Comparison of ENCODE assay signal across 7 mouse cellular contexts in the genomic region with DNA sequence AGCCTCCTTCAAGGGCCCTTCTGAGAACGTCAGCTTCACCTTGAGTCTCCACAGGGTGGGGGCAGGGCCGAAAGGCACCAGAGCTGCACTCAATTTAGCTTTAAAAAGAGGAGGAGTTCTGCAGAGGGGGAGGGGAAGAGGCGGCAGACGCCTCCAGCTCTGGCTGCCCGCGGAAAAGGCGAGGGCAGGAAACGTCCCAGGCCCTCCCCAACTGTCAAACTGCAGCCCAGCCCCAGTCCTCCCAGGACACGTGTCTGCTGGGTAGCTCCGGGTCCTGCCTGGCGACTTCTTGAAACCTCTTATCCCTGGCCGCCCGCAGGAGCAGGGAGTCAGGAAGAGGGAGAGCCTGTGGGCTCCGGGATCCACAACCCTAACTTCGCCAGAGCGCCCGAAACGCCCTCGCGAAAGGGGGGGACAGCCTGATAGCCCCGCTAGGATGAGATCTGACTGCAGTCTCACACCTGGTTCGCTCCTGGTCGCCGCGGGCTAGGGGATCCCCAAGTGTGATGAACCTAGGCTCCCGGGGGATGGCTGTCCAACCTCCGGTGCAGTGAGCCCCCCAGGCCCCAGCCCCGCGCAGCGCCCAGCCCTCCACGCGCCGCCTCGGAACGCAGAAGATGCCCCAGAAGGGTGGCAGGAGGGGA. TPM values are rescaled to one million over a fixed set of nuclear protein-coding genes. Genes with fewer than 3 reads are reported as not detected.
DNase-seq lines count a peak whose midpoint lies in the region; ATAC-seq and TF ChIP-seq lines count a peak whose summit lies in the region.

No protein-coding gene starts in this region.

- DNase-seq in heart, adult 8-10 months (ENCODE audit: low spot score): peak; percentile 67
- DNase-seq in kidney, adult 18-20 months: peak; percentile 59
- peak; percentile 80 for DNase-seq in limb, embryonic 11.5 days (ENCODE audit: low spot score)
- no peak for DNase-seq in spleen, adult 2 months (ENCODE audit: low read depth in 1 of 2, low spot score in 2 of 2)

- peak; percentile 42; the same call in 1 of the 2 replicates for TF ChIP-seq POLR2A in bone marrow, adult 2 months (IDR thresholded peaks at IDR 0.05; ENCODE audit: borderline replicate concordance, control insufficient read depth, low read depth, low read length)
- TF ChIP-seq POLR2A in spleen, adult 2 months (IDR thresholded peaks at IDR 0.05; ENCODE audit: low read depth, low read length): no peak

- H3K36me3 ChIP-seq in embryonic facial prominence, embryonic 13.5 days: no peaks in the 10 kb centered on the region
- no peaks in the 10 kb centered on the region for H3K36me3 ChIP-seq in limb, embryonic 11.5 days (ENCODE audit: control insufficient read depth, insufficient read depth, low read length)
- H3K36me3 ChIP-seq in midbrain, embryonic 12.5 days: no peaks in the 10 kb centered on the region
- H3K36me3 ChIP-seq in spleen, adult 2 months (ENCODE audit: control insufficient read depth, insufficient read depth, low read length): no peaks in the 10 kb centered on the region

- ATAC-seq in embryonic facial prominence, embryonic 13.5 days (ENCODE audit: insufficient number of reproducible peaks, insufficient read depth, low FRiP score, low TSS enrichment, low read depth): peak; percentile 60; the same call in 1 of the 2 replicates
- peak; percentile 73 for ATAC-seq in limb, embryonic 11.5 days (ENCODE audit: insufficient number of reproducible peaks, low FRiP score, low TSS enrichment, low read depth)
- peak; percentile 48 for ATAC-seq in midbrain, embryonic 12.5 days (ENCODE audit: low FRiP score, low read depth)

- peak overlapping the region; percentile 85 for H3K9ac ChIP-seq in embryonic facial prominence, embryonic 13.5 days
- peak overlapping the region; percentile 82 for H3K9ac ChIP-seq in limb, embryonic 11.5 days (ENCODE audit: low read length)
- peak overlapping the region; percentile 78 for H3K9ac ChIP-seq in midbrain, embryonic 12.5 days (replicated peaks)

- H3K9me3 ChIP-seq in embryonic facial prominence, embryonic 13.5 days: no peaks in the 10 kb centered on the region
- no peaks in the 10 kb centered on the region for H3K9me3 ChIP-seq in limb, embryonic 11.5 days (ENCODE audit: control insufficient read depth, low read length)
- H3K9me3 ChIP-seq in midbrain, embryonic 12.5 days: peaks cover 6% of the 10 kb centered on the region; the same call in 1 of the 2 replicates

- H3K4me3 ChIP-seq in bone marrow, adult 2 months (replicated peaks; ENCODE audit: control insufficient read depth, low read depth, low read length): peak overlapping the region; percentile 48
- H3K4me3 ChIP-seq in embryonic facial prominence, embryonic 13.5 days: peak overlapping the region; percentile 72
- H3K4me3 ChIP-seq in limb, embryonic 11.5 days (ENCODE audit: low read depth, low read length): peak overlapping the region; percentile 65
- peak overlapping the region; percentile 75 for H3K4me3 ChIP-seq in midbrain, embryonic 12.5 days
- H3K4me3 ChIP-seq in spleen, adult 2 months (ENCODE audit: extremely low read depth, insufficient read depth, insufficient read length): peak overlapping the region; percentile 55

- WGBS in bone marrow, adult 2 months: under 1% methylated on average over 34 of the region's 35 CpGs
- under 1% methylated on average over 35 of the region's 35 CpGs for WGBS in embryonic facial prominence, embryonic 13.5 days
- WGBS in limb, embryonic 11.5 days: under 1% methylated on average over 35 of the region's 35 CpGs
- WGBS in midbrain, embryonic 12.5 days: under 1% methylated on average over 34 of the region's 35 CpGs
- 1% methylated on average over 35 of the region's 35 CpGs for WGBS in spleen, adult 2 months

- peak overlapping the region; percentile 98 for H3K4me2 ChIP-seq in embryonic facial prominence, embryonic 13.5 days
- peak overlapping the region; percentile 100 for H3K4me2 ChIP-seq in limb, embryonic 11.5 days (ENCODE audit: low read depth, severe bottlenecking)
- H3K4me2 ChIP-seq in midbrain, embryonic 12.5 days (replicated peaks): peak overlapping the region; percentile 100

- no peaks in the 10 kb centered on the region; the same call in 1 of the 2 replicates for H3K27me3 ChIP-seq in embryonic facial prominence, embryonic 13.5 days
- no peaks in the 10 kb centered on the region for H3K27me3 ChIP-seq in limb, embryonic 11.5 days (ENCODE audit: control insufficient read depth, insufficient read depth, low read length)
- peaks cover 11% of the 10 kb centered on the region; the same call in 1 of the 2 replicates for H3K27me3 ChIP-seq in midbrain, embryonic 12.5 days
- H3K27me3 ChIP-seq in spleen, adult 2 months (ENCODE audit: control insufficient read depth, insufficient read depth, low read length): 0 out of 2 replicates have a peak, but pooled peaks cover 4% of the 10 kb centered on the region

- no peak for TF ChIP-seq CTCF in bone marrow, adult 2 months (IDR thresholded peaks at IDR 0.05; ENCODE audit: control insufficient read depth, insufficient read depth, low read length)
- TF ChIP-seq CTCF in spleen, adult 2 months (IDR thresholded peaks at IDR 0.05; ENCODE audit: extremely low read depth, insufficient read depth, insufficient read length, insufficient replicate concordance): no peak

- H3K27ac ChIP-seq in bone marrow, adult 2 months (ENCODE audit: control insufficient read depth, insufficient read depth, low read depth, low read length, poor library complexity): no peak overlapping the region
- no peak overlapping the region for H3K27ac ChIP-seq in embryonic facial prominence, embryonic 13.5 days
- H3K27ac ChIP-seq in limb, embryonic 11.5 days (replicated peaks; ENCODE audit: low read depth, low read length): no peak overlapping the region
- H3K27ac ChIP-seq in midbrain, embryonic 12.5 days (replicated peaks): no peak overlapping the region
- no peak overlapping the region for H3K27ac ChIP-seq in spleen, adult 2 months (ENCODE audit: insufficient read depth, low read length)

- no peaks in the 10 kb centered on the region for H3K4me1 ChIP-seq in bone marrow, adult 2 months (ENCODE audit: control insufficient read depth, insufficient read depth, low read length)
- H3K4me1 ChIP-seq in embryonic facial prominence, embryonic 13.5 days: peaks cover 12% of the 10 kb centered on the region
- H3K4me1 ChIP-seq in limb, embryonic 11.5 days (ENCODE audit: control insufficient read depth, insufficient read depth, low read length): 0 out of 2 replicates have a peak, but pooled peaks cover 3% of the 10 kb centered on the region
- H3K4me1 ChIP-seq in midbrain, embryonic 12.5 days: peaks cover 16% of the 10 kb centered on the region
- no peaks in the 10 kb centered on the region; the same call in 1 of the 2 replicates for H3K4me1 ChIP-seq in spleen, adult 2 months (ENCODE audit: control insufficient read depth, insufficient read depth, insufficient read length)

RNA-seq across cellular contexts. Expression of a gene that starts 0.9 kb away (rescaled TPM):
- 0.90 and 1.1 TPM in 2 replicates for polyA plus RNA-seq in bone marrow, adult 2 months (2011; ENCODE audit: insufficient read depth, insufficient read length, low replicate concordance, missing spikeins)
- 4.8 and 6.2 TPM in 2 replicates for polyA plus RNA-seq in embryonic facial prominence, embryonic 13.5 days (2015; fragmentation: Nextera tagmentation; extraction: Ambion mirVana)
- 1 to 10 TPM; 2.5 to 5.1 (median 3.3) TPM for total RNA-seq in heart, adult 8-10 months (2022)
- polyA plus RNA-seq in limb, embryonic 11.5 days (2014; fragmentation: Nextera tagmentation; extraction: Ambion mirVana): 7.7 and 8.6 TPM in 2 replicates
- polyA plus RNA-seq in midbrain, embryonic 12.5 days (2016; fragmentation: Nextera tagmentation; extraction: Ambion mirVana): 3.0 and 4.2 TPM in 2 replicates
- 0.40 and 0.55 TPM in 2 replicates for polyA plus RNA-seq in spleen, adult 2 months (2012; rRNA removed)

Comparison
In these comparisons a context has a peak if more than half of its experiments do, and no peak if none do; other contexts are left out.
1. DNase-seq: peak in heart, adult 8-10 months (single experiment), kidney, adult 18-20 months (single experiment) and limb, embryonic 11.5 days (single experiment); none in spleen, adult 2 months (0 of 2).
2. Peak in every context shown above with its lines, with median percentiles within 50 percentile points of each other: H3K4me3 ChIP-seq, ATAC-seq, H3K4me2 ChIP-seq and H3K9ac ChIP-seq.